Mouse (Mus musculus): ENCODE measurements around the gene Ccdc175. TPM values are rescaled to one million over a fixed set of nuclear protein-coding genes. Genes with fewer than 3 reads are reported as not detected.

The Ccdc175 gene
- polyA plus RNA-seq, 1 experiment, result not detected

DNA sequence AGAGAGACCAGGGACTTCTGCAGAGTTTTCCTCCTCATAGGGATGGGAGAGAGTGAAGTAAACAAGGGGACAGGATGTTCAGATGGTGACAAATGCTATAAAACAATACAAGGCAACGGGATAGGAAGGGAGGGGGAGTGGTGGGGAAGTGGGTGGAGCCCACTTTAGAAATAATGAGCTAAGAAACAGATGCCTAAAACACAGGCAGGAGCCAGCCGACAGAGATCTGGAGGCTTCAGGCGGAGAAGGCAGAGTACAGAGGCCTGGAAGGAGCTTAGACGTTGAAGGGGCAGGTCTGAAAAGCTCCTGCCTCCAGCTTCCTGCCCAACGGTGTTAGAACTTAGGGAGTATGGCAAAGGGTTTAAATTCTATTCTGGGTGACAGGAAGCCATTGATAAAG is 28.7 kb upstream of the Ccdc175 start:
- Histone ChIP-seq H3K4me3 (ENCODE audit: insufficient read depth, low read depth, low read length) (no peak overlapping the region), H3K27ac (ENCODE audit: insufficient read depth, low read depth, low read length) (no peak overlapping the region), H3K4me1 (ENCODE audit: control insufficient read depth, insufficient read depth, low read length) (no peaks in the 10 kb centered on the region; the same call in 1 of the 2 replicates)
- TF ChIP-seq CTCF (IDR thresholded peaks at IDR 0.05; ENCODE audit: insufficient read depth, low read depth, low read length), result no peak
- no peak for TF ChIP-seq POLR2A (IDR thresholded peaks at IDR 0.05; ENCODE audit: insufficient read depth, low read depth, low read length)
- 32% methylated on average over 5 of the region's 5 CpGs for WGBS

DNA sequence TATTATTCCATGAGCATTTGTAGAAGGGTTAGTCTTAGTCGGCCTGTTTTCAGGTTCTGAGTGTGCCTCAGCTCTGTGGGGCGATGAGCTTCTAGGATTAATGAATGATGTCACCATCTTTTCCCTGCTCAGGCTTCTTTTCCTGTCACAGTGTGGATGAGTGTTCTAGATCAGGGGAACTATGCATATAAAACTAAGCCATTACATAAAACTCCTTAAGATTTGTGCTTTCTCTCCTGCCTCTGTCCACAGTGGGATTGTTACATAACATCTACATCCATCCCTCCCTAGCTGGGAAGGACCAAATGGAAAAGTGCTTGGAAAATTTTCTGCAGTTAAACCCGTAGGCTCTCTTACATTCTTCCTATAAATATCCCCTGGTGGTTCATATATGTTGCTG is 16.0 kb upstream of the Ccdc175 start:
- TF ChIP-seq CTCF (IDR thresholded peaks at IDR 0.05; ENCODE audit: insufficient read depth, low read depth, low read length), result no peak
- TF ChIP-seq POLR2A (IDR thresholded peaks at IDR 0.05; ENCODE audit: insufficient read depth, low read depth, low read length), result no peak
- 76% methylated on average over 3 of the region's 3 CpGs for WGBS
- Histone ChIP-seq H3K4me3 (ENCODE audit: insufficient read depth, low read depth, low read length) (no peak overlapping the region), H3K27ac (ENCODE audit: insufficient read depth, low read depth, low read length) (no peak overlapping the region), H3K4me1 (ENCODE audit: control insufficient read depth, insufficient read depth, low read length) (peaks cover 5% of the 10 kb centered on the region)

DNA sequence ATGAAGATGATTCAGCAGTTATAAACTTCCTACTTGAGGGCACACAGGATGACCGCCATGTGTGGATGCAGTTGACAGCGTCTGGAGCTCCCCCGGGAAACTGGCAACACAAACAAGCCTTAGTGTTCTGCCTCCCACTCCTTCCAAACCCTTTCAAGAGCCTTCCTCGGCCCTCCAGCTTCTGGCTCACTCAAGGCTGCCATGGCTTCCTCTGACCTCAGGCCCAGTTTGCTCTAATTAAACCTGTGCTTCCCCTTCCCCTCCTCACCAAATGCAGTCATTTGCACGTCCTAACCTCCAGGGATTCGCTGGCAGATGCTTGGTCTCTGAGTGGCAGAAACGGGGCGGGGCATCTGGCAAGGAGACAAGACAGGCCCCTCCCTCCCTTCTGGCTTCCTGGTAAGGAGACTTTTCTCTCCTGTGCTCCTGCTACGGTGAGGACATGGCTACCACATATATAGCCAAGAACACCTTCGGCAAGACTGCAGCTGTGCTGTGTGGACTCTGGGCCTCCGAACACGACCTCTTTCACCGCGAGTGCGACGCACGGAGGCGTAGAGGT is 13.2 kb upstream of the Ccdc175 start:
- Histone ChIP-seq H3K4me1 (ENCODE audit: control insufficient read depth, insufficient read depth, low read length) (peaks cover 5% of the 10 kb centered on the region), H3K4me3 (ENCODE audit: insufficient read depth, low read depth, low read length) (no peak overlapping the region), H3K27ac (ENCODE audit: insufficient read depth, low read depth, low read length) (no peak overlapping the region)
- TF ChIP-seq CTCF (IDR thresholded peaks at IDR 0.05; ENCODE audit: insufficient read depth, low read depth, low read length), result no peak
- 51% methylated on average over 18 of the region's 18 CpGs for WGBS

DNA sequence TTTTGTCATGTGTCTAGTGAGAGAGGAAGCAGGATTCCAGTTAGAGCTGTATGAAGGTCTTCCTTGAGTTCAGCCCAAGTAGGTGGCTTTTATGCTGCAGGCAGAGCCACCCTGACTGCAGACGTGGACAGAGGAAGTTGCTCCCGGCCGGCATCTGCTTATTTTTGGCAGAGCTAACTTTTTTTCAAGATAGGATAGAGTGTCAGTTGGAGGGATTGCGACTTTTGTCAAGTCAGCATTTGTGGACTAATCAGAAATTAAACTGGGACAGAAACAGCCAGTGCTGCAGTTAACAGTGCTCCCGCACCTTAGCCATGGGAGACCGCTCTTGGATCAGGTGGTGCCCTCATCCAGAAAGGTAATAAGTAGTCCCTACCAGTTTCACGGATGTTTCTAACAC is 12.6 kb upstream of the Ccdc175 start:
- Histone ChIP-seq H3K4me1 (ENCODE audit: control insufficient read depth, insufficient read depth, low read length) (peaks cover 5% of the 10 kb centered on the region), H3K4me3 (ENCODE audit: insufficient read depth, low read depth, low read length) (no peak overlapping the region), H3K27ac (ENCODE audit: insufficient read depth, low read depth, low read length) (no peak overlapping the region)
- 65% methylated on average over 7 of the region's 7 CpGs for WGBS
- TF ChIP-seq POLR2A (IDR thresholded peaks at IDR 0.05; ENCODE audit: insufficient read depth, low read depth, low read length) (no peak), CTCF (IDR thresholded peaks at IDR 0.05; ENCODE audit: insufficient read depth, low read depth, low read length) (no peak)

DNA sequence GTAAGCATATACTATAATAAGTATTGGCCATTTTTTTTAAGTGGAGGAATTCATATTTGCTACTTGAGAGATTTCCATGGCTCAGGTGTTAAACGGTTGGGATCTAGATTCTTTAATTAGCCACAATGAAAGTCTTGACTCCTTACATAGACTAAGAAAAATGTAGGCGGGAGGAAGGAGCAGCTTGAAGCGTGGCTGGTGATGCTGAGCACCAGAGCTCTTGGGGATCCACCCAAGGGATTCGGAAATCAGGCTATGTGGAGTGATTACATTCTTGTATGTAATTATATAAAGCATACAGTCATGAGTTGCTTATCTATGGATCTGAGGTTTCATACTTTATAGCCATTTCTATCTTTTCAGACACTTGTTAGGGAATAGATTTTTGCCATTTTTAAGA is 5.3 kb downstream of the Ccdc175 start:
- Histone ChIP-seq H3K4me1 (ENCODE audit: control insufficient read depth, insufficient read depth, low read length) (no peaks in the 10 kb centered on the region), H3K4me3 (ENCODE audit: insufficient read depth, low read depth, low read length) (no peak overlapping the region), H3K27ac (ENCODE audit: insufficient read depth, low read depth, low read length) (no peak overlapping the region)
- 61% methylated on average over 4 of the region's 4 CpGs for WGBS
- TF ChIP-seq POLR2A (IDR thresholded peaks at IDR 0.05; ENCODE audit: insufficient read depth, low read depth, low read length) (no peak), CTCF (IDR thresholded peaks at IDR 0.05; ENCODE audit: insufficient read depth, low read depth, low read length) (no peak)

DNA sequence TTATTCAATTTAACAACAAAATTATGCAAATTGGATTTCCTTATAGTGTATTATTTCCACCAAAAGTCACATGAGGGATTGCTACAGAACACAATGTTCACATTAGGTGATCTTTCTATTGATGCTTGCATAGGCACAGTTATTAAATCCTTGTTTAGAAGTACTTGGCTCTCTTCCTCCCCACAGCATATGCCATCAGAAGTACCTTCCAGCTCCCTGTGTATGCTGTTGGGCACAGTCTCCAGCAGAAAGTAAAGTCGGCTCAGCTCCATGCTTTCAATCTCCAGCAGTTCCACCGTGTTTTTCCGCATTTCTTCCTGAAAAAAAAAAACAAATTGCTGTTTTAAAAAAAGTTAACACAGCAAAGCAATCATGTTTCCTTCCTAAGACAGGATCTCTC is 6.5 kb downstream of the Ccdc175 start:
- TF ChIP-seq CTCF (IDR thresholded peaks at IDR 0.05; ENCODE audit: insufficient read depth, low read depth, low read length) (no peak), POLR2A (IDR thresholded peaks at IDR 0.05; ENCODE audit: insufficient read depth, low read depth, low read length) (no peak)
- WGBS, result 90% methylated on average over 3 of the region's 3 CpGs
- Histone ChIP-seq H3K4me3 (ENCODE audit: insufficient read depth, low read depth, low read length) (no peak overlapping the region), H3K27ac (ENCODE audit: insufficient read depth, low read depth, low read length) (no peak overlapping the region), H3K4me1 (ENCODE audit: control insufficient read depth, insufficient read depth, low read length) (no peaks in the 10 kb centered on the region)

DNA sequence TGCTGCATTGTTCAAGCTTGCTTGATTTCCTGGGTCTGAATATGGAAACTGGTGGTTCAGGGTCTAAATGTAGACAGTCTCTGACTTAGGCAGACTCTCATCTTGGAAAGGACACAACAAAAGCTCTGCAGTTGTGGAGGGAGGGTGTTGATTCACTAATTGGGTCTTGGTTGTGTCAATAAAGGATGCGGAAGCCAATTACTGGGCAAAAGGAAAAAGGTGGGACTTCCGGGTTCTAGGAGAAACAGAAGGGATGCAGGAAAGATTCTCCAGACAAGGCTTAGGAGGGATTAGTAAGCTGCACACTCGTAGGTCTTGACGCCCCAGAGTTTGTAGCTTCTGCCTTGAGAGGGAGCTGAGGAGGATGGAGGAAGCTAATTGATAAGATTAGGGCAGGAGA is 26.4 kb downstream of the Ccdc175 start:
- 64% methylated on average over 4 of the region's 4 CpGs for WGBS
- TF ChIP-seq CTCF (IDR thresholded peaks at IDR 0.05; ENCODE audit: insufficient read depth, low read depth, low read length) (no peak), POLR2A (IDR thresholded peaks at IDR 0.05; ENCODE audit: insufficient read depth, low read depth, low read length) (no peak)
- H3K27ac ChIP-seq (ENCODE audit: insufficient read depth, low read depth, low read length), result no peak overlapping the region
- no peaks in the 10 kb centered on the region for H3K4me1 ChIP-seq (ENCODE audit: control insufficient read depth, insufficient read depth, low read length)
- H3K4me3 ChIP-seq (ENCODE audit: insufficient read depth, low read depth, low read length), result no peak overlapping the region

DNA sequence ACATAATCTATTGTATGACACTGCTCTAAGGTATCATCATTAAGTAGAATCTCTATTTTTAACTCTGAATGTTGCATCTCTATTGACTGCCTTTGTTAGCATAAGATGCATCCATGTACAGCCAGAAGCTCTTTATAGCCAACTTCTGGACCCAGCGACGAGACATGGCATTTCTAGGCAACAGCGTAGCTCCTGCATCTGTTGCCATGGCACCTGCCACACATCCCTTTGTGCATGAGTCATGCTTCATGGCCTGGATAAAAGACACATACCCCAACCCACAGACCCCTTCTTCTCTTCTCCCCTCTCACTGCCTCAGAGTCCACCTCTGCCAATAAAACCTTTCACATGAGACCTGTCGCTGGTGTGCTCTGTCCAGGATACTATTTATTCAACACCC is 34.0 kb downstream of the Ccdc175 start:
- WGBS, result 63% methylated on average over 4 of the region's 4 CpGs
- TF ChIP-seq POLR2A (IDR thresholded peaks at IDR 0.05; ENCODE audit: insufficient read depth, low read depth, low read length), result no peak
- no peak overlapping the region for H3K27ac ChIP-seq (ENCODE audit: insufficient read depth, low read depth, low read length)

DNA sequence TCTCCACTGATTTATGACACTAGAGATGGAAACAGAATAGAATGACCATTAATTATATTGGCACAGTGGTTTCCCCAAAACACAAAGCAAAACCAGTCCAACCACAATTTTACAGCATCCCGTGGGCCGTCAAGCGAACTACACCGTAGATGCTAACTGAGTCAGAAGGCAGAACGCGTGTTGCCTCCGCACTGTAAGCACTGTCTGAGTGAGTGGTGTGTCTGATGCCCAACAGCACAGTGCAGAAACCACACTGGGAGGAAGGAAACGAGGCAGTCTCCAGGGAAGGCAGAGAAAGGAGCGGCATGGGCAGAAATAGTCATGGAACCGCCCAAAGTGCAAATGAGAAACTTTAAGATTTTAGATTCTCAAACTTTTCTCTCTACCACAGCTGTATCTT is 55.6 kb downstream of the Ccdc175 start:
- WGBS, result 89% methylated on average over 10 of the region's 10 CpGs
- Histone ChIP-seq H3K27ac (ENCODE audit: insufficient read depth, low read depth, low read length) (no peak overlapping the region), H3K4me1 (ENCODE audit: control insufficient read depth, insufficient read depth, low read length) (no peaks in the 10 kb centered on the region), H3K4me3 (ENCODE audit: insufficient read depth, low read depth, low read length) (no peak overlapping the region)
- TF ChIP-seq POLR2A (IDR thresholded peaks at IDR 0.05; ENCODE audit: insufficient read depth, low read depth, low read length) (no peak), CTCF (IDR thresholded peaks at IDR 0.05; ENCODE audit: insufficient read depth, low read depth, low read length) (no peak)

More for the DNA sequence above, 34.0 kb downstream of the Ccdc175 start:
- Histone ChIP-seq H3K4me3 (ENCODE audit: insufficient read depth, low read depth, low read length) (no peak overlapping the region), H3K4me1 (ENCODE audit: control insufficient read depth, insufficient read depth, low read length) (no peaks in the 10 kb centered on the region)

All from olfactory bulb, adult 2 months (tissue).